Mouse (Mus musculus) liver, embryonic 15.5 days (tissue): ENCODE data around the gene AC134908.4. TPM values are rescaled to one million over a fixed set of nuclear protein-coding genes. Genes with fewer than 3 reads are reported as not detected.

Experiments
- ATAC-seq: fragments of 200-750 bp; cut with Nextera tagmentation; 2 replicates; pipeline ENCODE4 v1.8.0; 2017; ENCODE audit warnings: moderate number of reproducible peaks, mild to moderate bottlenecking, moderate library complexity; ENCODE audit not compliant: insufficient read depth
- H3K27ac ChIP-seq: fragments of 300-500 bp; sonication (generic); replicated peaks from 2 replicates; pipeline ENCODE4 v1.5.1; 2015; ENCODE audit warnings: mild to moderate bottlenecking, inconsistent platforms
- H3K27me3 ChIP-seq: fragments of 300-500 bp; sonication (generic); 2 replicates; pipeline ENCODE4 v1.6.1; 2015; ENCODE audit warnings: mild to moderate bottlenecking, inconsistent platforms
- H3K36me3 ChIP-seq: fragments of 300-500 bp; sonication (generic); replicated peaks from 2 replicates; pipeline ENCODE4 v1.6.1; 2015; ENCODE audit warnings: moderate library complexity, mild to moderate bottlenecking, inconsistent platforms
- H3K4me1 ChIP-seq: fragments of 300-500 bp; sonication (generic); replicated peaks from 2 replicates; pipeline ENCODE4 v1.6.1; 2015; ENCODE audit warnings: inconsistent platforms
- H3K4me2 ChIP-seq: fragments of 300-500 bp; sonication (generic); 2 replicates; pipeline ENCODE4 v1.6.1; 2015; ENCODE audit warnings: moderate library complexity, mild to moderate bottlenecking, inconsistent platforms
- H3K4me3 ChIP-seq: fragments of 300-500 bp; sonication (generic); replicated peaks from 2 replicates; pipeline ENCODE4 v1.5.1; 2015; ENCODE audit warnings: mild to moderate bottlenecking, inconsistent platforms
- H3K9ac ChIP-seq: fragments of 300-500 bp; sonication (generic); 2 replicates; pipeline ENCODE4 v1.6.1; 2015; ENCODE audit warnings: moderate library complexity, mild to moderate bottlenecking, inconsistent platforms
- H3K9me3 ChIP-seq: fragments of 300-500 bp; sonication (generic); replicated peaks from 2 replicates; pipeline ENCODE4 v1.6.1; 2016; ENCODE audit warnings: inconsistent platforms
- WGBS: fragments of 180-500 bp; shearing (Covaris S2); methylation state at CpG from one replicate; pipeline ENCODE4 v1.1.7; 2015; ENCODE audit warnings: mixed read lengths; ENCODE audit not compliant: insufficient replicate concordance; 5-methylcytosine and 5-hydroxymethylcytosine counted together
- polyA plus RNA-seq: library from polyadenylated mRNA; unstranded; fragments of >200 nt; fragmentation: Nextera tagmentation; extraction: Ambion mirVana; gene quantifications from 2 replicates; pipeline ENCODE4 v1.2.1, GENCODE M21; 2015

AC134908.4 gene
- polyA plus RNA-seq, 1 experiment from 2014 or later, result not detected

DNA sequence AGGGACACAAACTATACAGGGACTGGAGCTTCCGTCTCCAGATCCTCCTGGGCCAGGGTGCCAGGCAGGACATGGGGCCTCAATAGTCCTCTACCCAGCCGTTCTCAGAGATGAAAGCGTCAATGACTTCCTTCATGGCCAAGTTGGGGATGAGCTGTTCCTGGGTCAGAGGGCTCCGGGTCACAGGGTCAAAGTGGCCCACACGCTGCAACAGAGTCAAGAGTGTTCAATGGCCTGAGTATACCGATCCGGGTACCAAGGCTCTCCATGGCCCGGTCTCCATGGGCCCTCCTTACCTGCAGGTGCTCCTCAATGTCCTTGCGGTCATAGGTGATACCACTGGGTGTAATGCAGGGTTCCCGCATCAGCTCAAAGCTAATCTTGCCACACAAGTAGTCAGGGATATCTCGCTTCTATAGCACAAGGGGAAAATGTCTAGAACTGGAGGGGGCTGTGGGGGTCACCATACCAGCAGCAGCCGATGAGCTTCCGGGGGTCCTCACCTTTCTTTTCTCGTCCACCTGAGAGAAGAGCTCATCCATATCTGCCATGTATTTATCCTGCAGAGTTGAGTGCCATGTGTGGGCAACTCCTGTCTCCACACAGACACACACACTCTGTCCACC lies 35.5 kb upstream of the AC134908.4 start:
- no peaks in the 10 kb centered on the region for H3K9me3 ChIP-seq
- H3K27me3 ChIP-seq, result no peaks in the 10 kb centered on the region
- H3K36me3 ChIP-seq, result peaks cover 53% of the 10 kb centered on the region
- ATAC-seq, result no peak
- H3K4me2 ChIP-seq, result peak overlapping the region; percentile 92
- peak overlapping the region; percentile 72 for H3K4me3 ChIP-seq
- peak overlapping the region; percentile 90; the same call in 1 of the 2 replicates for H3K27ac ChIP-seq
- peaks cover 75% of the 10 kb centered on the region for H3K4me1 ChIP-seq
- H3K9ac ChIP-seq, result no peak overlapping the region
- 80% methylated on average over 14 of the region's 14 CpGs for WGBS

DNA sequence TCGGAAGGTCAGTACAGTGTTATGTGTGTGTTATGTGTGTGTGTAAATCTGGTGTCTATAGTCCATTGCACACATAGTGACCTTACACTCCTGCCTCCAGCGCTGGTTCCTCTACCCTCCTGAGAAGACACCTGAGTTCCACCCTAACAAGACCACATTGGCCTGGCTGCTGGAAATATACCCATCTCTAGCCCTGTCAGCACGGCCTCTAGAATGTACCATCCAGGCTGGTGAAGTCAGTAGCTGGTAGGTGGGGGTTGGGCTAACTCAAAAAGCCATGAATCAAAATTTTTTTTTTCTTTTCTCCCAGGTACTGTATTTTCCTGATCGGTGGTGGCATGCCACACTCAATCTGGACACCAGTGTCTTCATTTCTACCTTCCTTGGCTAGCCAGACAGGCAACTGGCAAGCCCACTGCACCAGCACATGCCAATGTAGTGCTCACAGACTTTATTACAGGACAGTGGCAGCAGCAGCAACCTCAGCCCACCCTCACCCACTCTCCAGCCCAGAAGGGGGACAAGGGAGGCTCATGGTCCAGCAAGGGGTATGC lies 34.8 kb upstream of the AC134908.4 start:
- WGBS, result 70% methylated on average over 4 of the region's 4 CpGs
- Histone ChIP-seq H3K9ac (no peak overlapping the region), H3K4me1 (peaks cover 72% of the 10 kb centered on the region), H3K4me3 (peak overlapping the region; percentile 65; the same call in 1 of the 2 replicates), H3K36me3 (peaks cover 57% of the 10 kb centered on the region), H3K9me3 (no peaks in the 10 kb centered on the region), H3K4me2 (peak overlapping the region; percentile 81), H3K27ac (0 out of 2 replicates have a peak overlapping the region, but pooled peaks have one; percentile 69), H3K27me3 (no peaks in the 10 kb centered on the region)
- no peak for ATAC-seq

DNA sequence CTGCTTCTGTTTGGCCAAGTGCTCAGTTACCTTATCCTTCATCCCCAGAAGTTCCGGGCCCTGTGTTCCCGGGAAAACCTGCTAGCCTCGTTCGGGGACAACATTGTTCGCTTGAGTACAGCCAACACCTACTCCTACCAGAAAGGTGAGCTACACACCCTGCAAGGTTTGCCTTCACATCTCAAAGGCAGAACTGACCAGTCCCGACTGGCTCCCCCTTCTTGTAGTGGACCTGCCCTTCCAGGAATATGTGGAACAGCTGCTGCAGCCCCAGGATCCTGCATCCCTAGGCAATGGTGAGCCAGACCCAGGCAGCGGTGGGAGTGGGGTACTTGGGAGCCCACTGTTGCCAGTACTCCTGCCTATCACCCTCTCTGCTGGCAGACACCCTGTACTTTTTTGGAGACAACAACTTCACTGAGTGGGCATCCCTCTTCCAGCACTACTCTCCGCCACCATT lies 34.1 kb upstream of the AC134908.4 start:
- ATAC-seq, result no peak
- 35% methylated on average over 8 of the region's 8 CpGs for WGBS
- Histone ChIP-seq H3K9ac (peak overlapping the region; percentile 61), H3K4me1 (peaks cover 72% of the 10 kb centered on the region), H3K36me3 (peaks cover 52% of the 10 kb centered on the region), H3K27me3 (no peaks in the 10 kb centered on the region), H3K27ac (peak overlapping the region; percentile 69), H3K9me3 (no peaks in the 10 kb centered on the region), H3K4me2 (peak overlapping the region; percentile 81), H3K4me3 (peak overlapping the region; percentile 65)

DNA sequence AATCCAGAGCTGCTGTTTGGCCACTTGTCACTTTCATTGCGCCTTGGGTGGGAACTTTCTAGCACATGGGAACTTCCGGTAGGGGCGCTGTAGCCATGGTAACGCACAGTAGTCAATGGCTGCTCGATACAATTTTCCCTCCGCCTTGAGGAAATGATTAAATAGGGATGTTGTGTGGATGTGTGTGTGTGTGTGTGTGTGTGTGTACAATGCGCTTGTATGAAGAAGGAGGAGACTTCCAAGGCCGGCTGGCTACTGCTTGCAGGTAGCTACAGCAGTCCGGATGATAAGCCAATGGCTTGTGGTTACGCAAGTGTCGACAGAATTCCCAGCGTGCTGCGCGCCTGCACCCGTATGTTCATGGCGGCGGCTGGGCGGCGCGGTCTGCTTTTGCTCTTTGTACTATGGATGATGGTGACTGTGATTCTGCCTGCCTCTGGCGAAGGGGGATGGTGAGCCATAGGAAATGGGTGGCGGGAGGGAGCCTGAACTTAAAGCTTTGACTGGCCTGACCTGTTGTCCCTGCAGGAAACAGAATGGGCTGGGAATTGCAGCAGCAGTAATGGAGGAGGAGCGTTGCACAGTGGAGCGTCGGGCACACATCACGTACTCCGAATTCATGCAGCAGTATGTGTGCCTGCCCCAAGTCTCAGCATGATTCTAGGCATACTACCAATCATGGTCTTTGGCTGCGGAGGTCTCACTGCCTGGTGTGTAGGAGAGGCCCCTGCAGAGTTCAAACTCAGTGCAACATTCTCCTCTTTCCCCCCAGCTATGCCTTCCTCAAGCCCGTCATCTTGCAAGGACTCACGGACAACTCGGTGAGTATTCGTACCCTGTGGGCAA lies 33.5 kb upstream of the AC134908.4 start, which contains the start of gene Jmjd8:
TSS of gene Jmjd8 (plus strand) at position 156 of the 846 bp plus-strand sequence.
- ATAC-seq, result no peak
- Histone ChIP-seq H3K9me3 (no peaks in the 10 kb centered on the region), H3K4me2 (peak within 1 kb of the TSS; percentile 81), H3K4me3 (peak within 1 kb of the TSS; percentile 65), H3K36me3 (peaks cover 52% of the 10 kb centered on the region), H3K27ac (peak within 1 kb of the TSS; percentile 69), H3K4me1 (peaks cover 72% of the 10 kb centered on the region), H3K9ac (peak within 1 kb of the TSS; percentile 61), H3K27me3 (no peaks in the 10 kb centered on the region)
- WGBS, result 2% methylated on average over 32 of the region's 32 CpGs

DNA sequence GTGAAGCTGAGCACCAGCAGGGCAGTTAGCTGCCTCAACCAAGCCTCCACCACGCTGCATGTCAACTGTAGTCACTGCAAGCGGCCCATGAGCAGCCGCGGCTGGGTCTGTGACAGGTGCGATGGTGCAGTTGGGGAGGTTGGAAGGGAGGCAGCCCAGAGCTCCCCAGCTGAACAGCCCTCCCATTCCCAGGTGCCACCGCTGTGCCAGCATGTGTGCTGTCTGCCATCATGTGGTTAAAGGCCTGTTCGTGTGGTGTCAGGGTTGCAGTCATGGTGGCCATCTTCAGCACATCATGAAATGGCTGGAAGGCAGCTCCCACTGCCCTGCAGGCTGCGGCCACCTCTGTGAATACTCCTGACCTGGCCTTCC lies 32.8 kb upstream of the AC134908.4 start:
- Histone ChIP-seq H3K4me2 (peak overlapping the region; percentile 81), H3K27ac (peak overlapping the region; percentile 69), H3K9ac (0 out of 2 replicates have a peak overlapping the region, but pooled peaks have one; percentile 61), H3K9me3 (no peaks in the 10 kb centered on the region), H3K4me3 (peak overlapping the region; percentile 65), H3K27me3 (no peaks in the 10 kb centered on the region), H3K4me1 (peaks cover 69% of the 10 kb centered on the region), H3K36me3 (peaks cover 52% of the 10 kb centered on the region)
- 79% methylated on average over 8 of the region's 8 CpGs for WGBS
- ATAC-seq, result no peak

DNA sequence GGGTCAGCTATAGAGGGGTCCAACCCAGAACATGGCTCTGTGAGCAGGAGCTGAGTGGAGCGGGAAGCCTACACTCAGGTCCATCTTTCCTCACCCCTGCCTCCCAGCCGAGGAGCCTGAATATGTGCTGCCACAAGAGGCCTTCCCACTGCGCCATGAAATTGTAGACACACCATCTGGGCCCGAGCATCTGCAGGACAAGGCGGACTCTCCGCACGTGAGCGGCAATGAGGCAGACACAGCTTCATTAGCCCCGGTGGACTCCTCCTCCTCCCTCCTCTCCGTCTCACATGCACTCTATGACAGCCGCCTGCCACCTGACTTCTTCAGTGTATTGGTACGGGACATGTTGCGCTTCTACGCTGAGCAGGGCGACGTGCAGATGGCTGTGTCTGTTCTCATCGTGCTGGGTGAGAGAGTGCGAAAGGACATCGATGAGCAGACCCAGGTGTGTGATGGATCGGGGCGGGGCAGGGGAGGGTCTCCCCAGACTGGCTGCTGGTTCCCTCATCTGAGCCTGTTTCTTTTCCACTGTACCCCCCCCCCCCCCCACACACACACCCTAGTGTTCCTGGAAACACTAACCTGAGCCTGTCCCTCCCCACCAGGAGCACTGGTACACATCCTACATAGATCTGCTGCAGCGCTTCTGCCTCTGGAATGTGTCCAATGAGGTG lies 32.2 kb upstream of the AC134908.4 start:
- no peak overlapping the region for H3K9ac ChIP-seq
- no peaks in the 10 kb centered on the region for H3K9me3 ChIP-seq
- peak overlapping the region; percentile 81; the same call in 1 of the 2 replicates for H3K4me2 ChIP-seq
- H3K4me3 ChIP-seq, result no peak overlapping the region
- peaks cover 52% of the 10 kb centered on the region for H3K36me3 ChIP-seq
- WGBS, result 87% methylated on average over 22 of the region's 22 CpGs
- H3K4me1 ChIP-seq, result peaks cover 69% of the 10 kb centered on the region
- H3K27me3 ChIP-seq, result peaks cover 2% of the 10 kb centered on the region
- no peak for ATAC-seq
- no peak overlapping the region for H3K27ac ChIP-seq

DNA sequence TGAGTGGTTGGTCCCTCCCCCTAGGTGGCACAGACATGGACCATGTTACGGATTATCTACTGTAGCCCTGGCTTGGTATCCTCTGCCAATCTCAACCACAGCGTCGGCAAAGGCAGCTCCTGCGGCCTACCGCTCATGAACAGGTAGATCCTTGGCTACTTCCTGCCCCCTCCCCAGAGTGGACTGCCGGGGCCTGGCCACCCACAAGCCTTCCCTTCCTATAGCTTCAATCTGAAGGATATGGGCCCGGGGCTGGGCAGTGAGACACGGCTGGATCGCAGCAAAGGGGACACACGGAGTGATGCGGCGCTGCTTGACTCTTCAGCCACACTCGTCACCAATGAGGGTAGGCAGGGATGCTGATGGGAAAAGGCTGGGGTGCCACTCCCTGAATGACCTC lies 31.6 kb upstream of the AC134908.4 start:
- H3K4me3 ChIP-seq, result no peak overlapping the region
- H3K9ac ChIP-seq, result no peak overlapping the region
- no peak overlapping the region for H3K27ac ChIP-seq
- peaks cover 52% of the 10 kb centered on the region for H3K36me3 ChIP-seq
- H3K9me3 ChIP-seq, result no peaks in the 10 kb centered on the region
- ATAC-seq, result no peak
- peaks cover 66% of the 10 kb centered on the region for H3K4me1 ChIP-seq
- no peak overlapping the region for H3K4me2 ChIP-seq
- 88% methylated on average over 13 of the region's 13 CpGs for WGBS
- H3K27me3 ChIP-seq, result peaks cover 9% of the 10 kb centered on the region

DNA sequence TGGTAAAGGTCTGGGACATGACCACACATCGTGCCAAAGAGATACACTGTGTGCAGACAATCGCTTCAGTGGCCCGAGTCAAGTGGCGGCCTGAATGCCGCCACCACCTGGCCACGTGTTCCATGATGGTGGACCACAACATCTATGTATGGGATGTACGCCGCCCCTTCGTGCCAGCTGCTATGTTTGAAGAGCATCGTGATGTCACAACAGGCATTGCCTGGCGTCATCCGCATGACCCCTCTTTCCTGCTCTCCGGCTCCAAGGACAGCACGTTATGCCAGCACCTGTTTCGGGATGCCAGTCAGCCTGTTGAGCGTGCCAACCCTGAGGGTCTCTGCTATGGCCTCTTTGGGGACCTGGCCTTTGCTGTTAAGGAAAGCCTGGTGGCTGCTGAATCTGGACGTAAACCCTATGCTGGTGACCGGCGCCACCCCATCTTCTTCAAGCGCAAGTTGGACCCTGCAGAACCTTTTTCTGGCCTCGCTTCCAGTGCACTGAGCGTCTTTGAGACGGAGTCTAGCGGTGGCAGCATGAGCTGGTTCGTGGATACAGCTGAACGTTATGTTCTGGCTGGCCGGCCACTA lies 30.6 kb upstream of the AC134908.4 start:
- ATAC-seq, result no peak
- Histone ChIP-seq H3K36me3 (peaks cover 45% of the 10 kb centered on the region), H3K9me3 (no peaks in the 10 kb centered on the region), H3K4me2 (no peak overlapping the region; the same call in 1 of the 2 replicates), H3K9ac (no peak overlapping the region), H3K27me3 (peaks cover 17% of the 10 kb centered on the region), H3K4me1 (peaks cover 57% of the 10 kb centered on the region), H3K4me3 (no peak overlapping the region), H3K27ac (no peak overlapping the region)
- WGBS, result 89% methylated on average over 27 of the region's 27 CpGs

DNA sequence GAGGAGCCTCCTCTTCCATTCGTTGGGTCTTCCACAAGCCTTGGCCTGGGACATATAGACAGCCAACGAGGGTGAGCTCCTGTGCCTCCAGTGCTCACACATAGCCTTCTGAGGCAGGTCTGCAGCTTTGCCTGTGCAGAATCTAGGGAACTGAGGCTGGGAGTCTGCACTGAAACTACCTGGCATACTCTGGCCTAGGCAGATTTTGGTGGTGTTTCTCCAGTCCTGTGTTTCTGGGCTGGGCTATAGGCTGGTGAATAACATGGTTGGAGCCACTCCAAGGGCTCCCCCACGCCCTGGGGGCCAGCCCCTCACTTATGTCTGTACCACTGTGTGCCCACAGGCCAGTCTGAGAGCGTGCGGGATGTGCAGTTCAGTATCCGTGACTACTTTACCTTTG lies 29.9 kb upstream of the AC134908.4 start:
- Histone ChIP-seq H3K4me1 (peaks cover 49% of the 10 kb centered on the region), H3K9me3 (no peaks in the 10 kb centered on the region), H3K27ac (no peak overlapping the region), H3K27me3 (peaks cover 24% of the 10 kb centered on the region), H3K4me3 (no peak overlapping the region), H3K9ac (no peak overlapping the region), H3K36me3 (peaks cover 37% of the 10 kb centered on the region), H3K4me2 (peak overlapping the region; percentile 75)
- no peak for ATAC-seq
- WGBS, result 70% methylated on average over 6 of the region's 6 CpGs

DNA sequence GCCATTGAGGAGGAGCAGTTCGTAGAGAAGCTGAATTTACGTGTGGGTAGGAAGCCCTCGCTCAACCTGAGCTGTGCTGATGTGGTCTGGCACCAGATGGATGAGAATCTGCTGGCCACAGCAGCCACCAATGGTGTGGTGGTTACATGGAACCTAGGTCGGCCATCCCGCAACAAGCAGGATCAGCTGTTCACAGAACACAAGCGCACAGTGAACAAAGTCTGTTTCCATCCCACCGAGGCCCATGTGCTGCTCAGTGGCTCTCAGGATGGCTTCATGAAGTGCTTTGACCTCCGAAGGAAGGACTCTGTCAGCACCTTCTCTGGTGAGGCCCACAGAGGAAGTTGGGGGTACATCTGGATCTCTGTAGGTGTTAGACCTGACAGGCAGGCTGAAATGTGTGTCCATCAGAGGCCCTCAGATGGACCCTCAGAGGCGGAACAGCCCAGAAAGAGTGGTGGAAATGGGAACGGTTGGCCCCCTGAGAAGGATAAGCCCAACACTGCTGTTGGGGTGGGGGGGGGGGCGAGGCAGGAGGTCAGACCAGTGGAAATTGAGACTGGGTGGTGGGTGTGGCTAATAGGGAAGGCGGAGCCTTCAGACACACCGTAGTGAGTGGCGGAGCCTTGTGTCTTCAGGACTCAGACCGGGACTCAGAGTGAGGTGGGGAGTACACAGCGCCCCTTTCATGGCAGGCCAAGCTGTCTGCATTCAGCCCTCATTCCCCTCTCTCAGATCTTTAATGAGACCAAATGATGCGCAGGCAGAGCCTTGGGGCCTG lies 29.1 kb upstream of the AC134908.4 start:
- H3K4me2 ChIP-seq, result peak overlapping the region; percentile 75
- peak overlapping the region; percentile 79 for H3K4me3 ChIP-seq
- H3K36me3 ChIP-seq, result peaks cover 30% of the 10 kb centered on the region
- WGBS, result 56% methylated on average over 16 of the region's 17 CpGs
- H3K27me3 ChIP-seq, result peaks cover 32% of the 10 kb centered on the region
- 0 out of 2 replicates have a peak overlapping the region, but pooled peaks have one; percentile 82 for H3K27ac ChIP-seq
- H3K9ac ChIP-seq, result peak overlapping the region; percentile 74
- no peak for ATAC-seq
- peaks cover 44% of the 10 kb centered on the region for H3K4me1 ChIP-seq
- no peaks in the 10 kb centered on the region for H3K9me3 ChIP-seq
